Mouse (Mus musculus): ENCODE results near the gene Hspa1b.

DNA sequence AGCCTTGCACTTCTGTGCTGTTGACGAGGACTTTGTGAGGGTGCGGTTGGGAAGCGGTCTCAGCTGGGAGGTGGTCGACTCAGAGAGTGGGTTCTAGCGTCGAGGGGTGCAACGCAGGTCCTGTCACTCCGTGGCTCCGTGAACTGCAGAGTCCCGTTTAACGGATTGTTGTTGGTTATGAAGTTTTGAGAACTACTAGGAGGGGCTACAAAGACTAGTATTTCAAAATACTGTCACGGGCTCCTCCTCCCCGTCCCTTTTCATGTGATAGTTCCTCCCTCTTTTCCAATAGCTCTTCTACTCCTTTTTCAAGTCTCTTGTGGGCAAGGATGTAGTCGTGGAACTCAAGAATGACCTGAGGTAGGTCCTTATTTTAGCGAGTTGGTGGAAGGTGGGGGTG lies 23.3 kb upstream of the Hspa1b start:
- TF ChIP-seq CTCF (IDR thresholded peaks at IDR 0.05; ENCODE audit: borderline replicate concordance, insufficient read depth, low read depth, low read length) (no peak), POLR2A (IDR thresholded peaks at IDR 0.05; ENCODE audit: borderline replicate concordance, insufficient read depth, low read length) (no peak)
